25 mouse cellular contexts compared by ENCODE assay signal in the genomic region with DNA sequence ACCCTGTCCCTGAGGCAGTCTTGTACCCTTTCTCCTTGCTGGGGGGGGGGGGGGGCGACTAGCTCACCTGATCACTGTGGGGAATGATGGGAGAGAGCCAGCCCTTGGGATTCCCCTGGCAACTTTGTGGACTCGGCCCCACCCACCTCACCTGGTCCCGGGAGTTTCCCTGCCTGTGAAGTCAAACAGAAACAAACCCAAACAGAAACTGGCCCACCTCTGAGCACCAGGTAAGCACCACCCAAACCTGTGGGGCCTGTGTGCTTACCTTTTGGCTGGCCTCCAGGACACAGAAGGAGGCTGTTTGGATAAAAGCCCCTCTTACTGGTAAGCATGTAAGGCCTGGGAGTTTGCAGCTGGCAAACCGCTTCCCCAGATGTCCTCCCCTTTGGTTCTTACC. TPM values are rescaled to one million over a fixed set of nuclear protein-coding genes. Genes with fewer than 3 reads are reported as not detected.
DNase-seq lines count a peak whose midpoint lies in the region; ATAC-seq lines count a peak whose summit lies in the region.
"Had no signal": no experiment of that assay in that cellular context is flagged by ENCODE, and none has a peak within 500 bp of the region (broad histone marks: within the 10 kb centered on the region; RNA-seq: fewer than 3 reads in every experiment).

No protein-coding gene starts in this region.

- peak; percentile 27 for DNase-seq in kidney, postnatal 10 days
- no peak for DNase-seq in embryonic facial prominence, embryonic 10.5 days (ENCODE audit: low spot score)
- peak; percentile 19 for DNase-seq in large intestine, adult 2 months (ENCODE audit: low read depth, low spot score)
- peak; percentile 52 for DNase-seq in lung, postnatal 36 days
- no peak for DNase-seq in cerebellum, postnatal 4 days (ENCODE audit: low spot score in 2 of 2)
- DNase-seq in adrenal gland, postnatal 10 days: no peak
- DNase-seq: cerebellum, adult 2 months; kidney, postnatal 4 days; right cerebral cortex, postnatal 25 days; thymus, postnatal 14 days had no signal

- H3K4me1 ChIP-seq in kidney, embryonic 15.5 days: peaks cover 21% of the 10 kb centered on the region
- H3K4me1 ChIP-seq in embryonic facial prominence, embryonic 10.5 days: peaks cover 37% of the 10 kb centered on the region
- H3K4me1 ChIP-seq: embryonic facial prominence, embryonic 12.5 days; megakaryocyte, embryonic 14.5 days had no signal

- no peak overlapping the region for H3K4me2 ChIP-seq in kidney, embryonic 15.5 days
- H3K4me2 ChIP-seq: embryonic facial prominence, embryonic 12.5 days; forebrain, embryonic 15.5 days; liver, embryonic 15.5 days had no signal

- no peak overlapping the region for H3K4me3 ChIP-seq in kidney, embryonic 15.5 days (replicated peaks)
- no peak overlapping the region for H3K4me3 ChIP-seq in embryonic facial prominence, embryonic 10.5 days
- H3K4me3 ChIP-seq: embryonic facial prominence, embryonic 12.5 days; forebrain, embryonic 15.5 days; heart, embryonic 10.5 days; liver, embryonic 15.5 days; megakaryocyte, embryonic 14.5 days had no signal

- no peak overlapping the region for H3K9ac ChIP-seq in kidney, embryonic 15.5 days
- H3K9ac ChIP-seq: embryonic facial prominence, embryonic 12.5 days; forebrain, embryonic 15.5 days; liver, embryonic 15.5 days had no signal

- no peak for ATAC-seq in kidney, embryonic 15.5 days (replicated peaks; ENCODE audit: low FRiP score)
- ATAC-seq: forebrain, embryonic 15.5 days had no signal

- no peaks in the 10 kb centered on the region for H3K27me3 ChIP-seq in kidney, embryonic 15.5 days
- no peaks in the 10 kb centered on the region for H3K27me3 ChIP-seq in embryonic facial prominence, embryonic 10.5 days (replicated peaks; ENCODE audit: low read depth, poor library complexity, severe bottlenecking)
- H3K27me3 ChIP-seq: embryonic facial prominence, embryonic 12.5 days; forebrain, embryonic 15.5 days had no signal

- H3K9me3 ChIP-seq in kidney, embryonic 15.5 days (replicated peaks): no peaks in the 10 kb centered on the region
- no peaks in the 10 kb centered on the region for H3K9me3 ChIP-seq in embryonic facial prominence, embryonic 10.5 days
- H3K9me3 ChIP-seq: embryonic facial prominence, embryonic 12.5 days; forebrain, embryonic 15.5 days; heart, embryonic 10.5 days; liver, embryonic 15.5 days had no signal

- H3K27ac ChIP-seq in kidney, embryonic 15.5 days: no peak overlapping the region
- H3K27ac ChIP-seq in embryonic facial prominence, embryonic 10.5 days (replicated peaks): peak overlapping the region; percentile 24; the same call in 1 of the 2 replicates
- H3K27ac ChIP-seq: embryonic facial prominence, embryonic 12.5 days; forebrain, embryonic 15.5 days; heart, embryonic 10.5 days; liver, embryonic 15.5 days had no signal

- WGBS in kidney, embryonic 15.5 days: 60% methylated on average over 4 of the region's 4 CpGs
- WGBS in embryonic facial prominence, embryonic 10.5 days: 51% methylated on average over 4 of the region's 4 CpGs
- WGBS in large intestine, adult 2 months: 44% methylated on average over 4 of the region's 4 CpGs

- H3K36me3 ChIP-seq in kidney, embryonic 15.5 days: no peaks in the 10 kb centered on the region
- no peaks in the 10 kb centered on the region for H3K36me3 ChIP-seq in embryonic facial prominence, embryonic 10.5 days (replicated peaks)
- H3K36me3 ChIP-seq: embryonic facial prominence, embryonic 12.5 days; forebrain, embryonic 15.5 days; heart, embryonic 10.5 days; liver, embryonic 15.5 days had no signal

RNA-seq across cellular contexts. Expression of gene Cdcp2, which starts 22.4 kb away (rescaled TPM):
- polyA plus RNA-seq in kidney, embryonic 15.5 days (2015; fragmentation: Nextera tagmentation; extraction: Ambion mirVana): 0.08 and 0.12 TPM in 2 replicates
- polyA plus RNA-seq in embryonic facial prominence, embryonic 10.5 days (2016; fragmentation: Nextera tagmentation; extraction: Ambion mirVana): 0.21 and 0.22 TPM in 2 replicates
- polyA plus RNA-seq in large intestine, adult 2 months (2012; rRNA removed): not detected in 2 replicates
- under 1 TPM in 1 of 2 experiments, not detected in 1; 0.12 TPM for total RNA-seq in adrenal gland, postnatal 10 days (2021)
- total RNA-seq: common myeloid progenitor, adult 5-6 weeks; gastrocnemius, adult 18-20 months; gastrocnemius, postnatal 4 days; layer of hippocampus, postnatal 10 days; left cerebral cortex, postnatal 14 days; neutrophil, adult 5-6 weeks had no signal
- polyA plus RNA-seq: C2C12; cerebellum, adult 2 months; forebrain, embryonic 15.5 days; heart, embryonic 10.5 days; heart, postnatal 0 days; liver, embryonic 15.5 days; spleen, adult 2 months had no signal

RNA-seq across cellular contexts. Expression of gene Cyb5rl, which starts 52.3 kb away (rescaled TPM):
- polyA plus RNA-seq in kidney, embryonic 15.5 days (2015; fragmentation: Nextera tagmentation; extraction: Ambion mirVana): 11.1 and 12.1 TPM in 2 replicates
- polyA plus RNA-seq in embryonic facial prominence, embryonic 10.5 days (2016; fragmentation: Nextera tagmentation; extraction: Ambion mirVana): 8.1 and 10.4 TPM in 2 replicates
- polyA plus RNA-seq in large intestine, adult 2 months (2012; rRNA removed): 5.0 and 7.5 TPM in 2 replicates
- 10 to 100 TPM; 14.8 to 20.1 TPM for total RNA-seq in adrenal gland, postnatal 10 days (2021)

RNA-seq across cellular contexts. Expression of gene Mrpl37, which starts 52.4 kb away (rescaled TPM):
- 108 TPM in 2 replicates for polyA plus RNA-seq in kidney, embryonic 15.5 days (2015; fragmentation: Nextera tagmentation; extraction: Ambion mirVana)
- 129 and 136 TPM in 2 replicates for polyA plus RNA-seq in embryonic facial prominence, embryonic 10.5 days (2016; fragmentation: Nextera tagmentation; extraction: Ambion mirVana)
- polyA plus RNA-seq in large intestine, adult 2 months (2012; rRNA removed): 86.1 and 89.4 TPM in 2 replicates
- total RNA-seq in adrenal gland, postnatal 10 days (2021): 100 to 1,000 TPM in 1 of 2 experiments, 10 to 100 TPM in 1; 99.3 to 119 TPM

RNA-seq across cellular contexts. Expression of gene Tmem59, which starts 59.1 kb away (rescaled TPM):
- polyA plus RNA-seq in kidney, embryonic 15.5 days (2015; fragmentation: Nextera tagmentation; extraction: Ambion mirVana): 455 and 483 TPM in 2 replicates
- polyA plus RNA-seq in embryonic facial prominence, embryonic 10.5 days (2016; fragmentation: Nextera tagmentation; extraction: Ambion mirVana): 266 and 281 TPM in 2 replicates
- 334 and 356 TPM in 2 replicates for polyA plus RNA-seq in large intestine, adult 2 months (2012; rRNA removed)
- total RNA-seq in adrenal gland, postnatal 10 days (2021): 100 to 1,000 TPM; 288 to 289 TPM

RNA-seq across cellular contexts. Expression of gene Tceanc2, which starts 59.9 kb away (rescaled TPM):
- polyA plus RNA-seq in kidney, embryonic 15.5 days (2015; fragmentation: Nextera tagmentation; extraction: Ambion mirVana): 26.9 and 32.1 TPM in 2 replicates
- 20.7 and 42.7 TPM in 2 replicates for polyA plus RNA-seq in embryonic facial prominence, embryonic 10.5 days (2016; fragmentation: Nextera tagmentation; extraction: Ambion mirVana)
- 5.7 and 7.1 TPM in 2 replicates for polyA plus RNA-seq in large intestine, adult 2 months (2012; rRNA removed)
- 10 to 100 TPM; 22.4 to 22.8 TPM for total RNA-seq in adrenal gland, postnatal 10 days (2021)

Comparison
In these comparisons a context has a peak if more than half of its experiments do, and no peak if none do; other contexts are left out.
1. DNase-seq: peak in kidney, postnatal 10 days (single experiment), large intestine, adult 2 months (single experiment) and lung, postnatal 36 days (single experiment); none in embryonic facial prominence, embryonic 10.5 days (single experiment), cerebellum, postnatal 4 days (0 of 2) and adrenal gland, postnatal 10 days (single experiment).